Mouse (Mus musculus): ENCODE results near the gene 6430548M08Rik.

DNA sequence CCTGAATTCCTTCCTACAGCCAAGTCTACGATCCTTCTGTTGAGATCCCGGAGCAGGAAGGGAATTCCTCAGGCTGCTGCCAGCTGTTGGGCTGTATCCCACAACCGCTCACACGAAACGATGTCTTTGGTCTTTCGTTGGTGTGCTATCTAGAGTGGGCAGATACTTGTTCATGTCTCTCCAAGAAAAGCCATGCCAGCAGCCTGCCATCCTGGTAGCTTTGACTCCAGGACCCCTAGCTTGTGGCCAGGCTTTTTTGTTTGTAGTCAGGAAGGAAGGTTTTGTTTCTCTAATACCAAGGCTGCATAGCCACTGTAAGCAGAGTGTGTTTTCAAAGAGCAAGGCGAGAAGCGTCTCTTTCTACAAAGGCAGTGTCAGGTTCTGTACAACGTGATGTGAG lies 10.0 kb upstream of the 6430548M08Rik start:
- no peak for TF ChIP-seq CTCF (conservative IDR thresholded peaks at IDR 0.05; ENCODE audit: low read length)
- no peak for TF ChIP-seq POU5F1 (IDR thresholded peaks at IDR 0.05; ENCODE audit: borderline replicate concordance, low read length)

Data from E14TG2a.4 (cell line).